Mouse (Mus musculus): Measurements from ENCODE around the gene Prss21. TPM values are rescaled to one million over a fixed set of nuclear protein-coding genes. Genes with fewer than 3 reads are reported as not detected.
A peak's percentile ranks its signal among the peaks of the same experiment; 100 is the strongest.

Prss21 gene
- total RNA-seq (2021), result not detected
- long read RNA-seq, experiment 1, result 0 reads
- long read RNA-seq, experiment 2, result 0 reads

- DNase-seq, result no peak
Observed at GRCm38 (mm10) chr17:23867756-23868155, at the start of gene Prss21. Prss21 (plus strand) TSS chr17:23868056.

GRCm38 (mm10) chr17:23818579-23818978 is 49.3 kb upstream of the Prss21 start:
- no peak for DNase-seq

- DNase-seq, result no peak
Observed at GRCm38 (mm10) chr17:23819235-23819634, 48.6 kb upstream of the Prss21 start.

GRCm38 (mm10) chr17:23820731-23821130 is 47.1 kb upstream of the Prss21 start:
- no peak for DNase-seq

- DNase-seq, result no peak
Observed at GRCm38 (mm10) chr17:23822094-23822493, 45.8 kb upstream of the Prss21 start.

- DNase-seq, result no peak
Observed at GRCm38 (mm10) chr17:23823018-23823417, 44.8 kb upstream of the Prss21 start.

GRCm38 (mm10) chr17:23823614-23824013 is 44.2 kb upstream of the Prss21 start:
- no peak for DNase-seq

GRCm38 (mm10) chr17:23825591-23825990 is 42.3 kb upstream of the Prss21 start:
- DNase-seq, result no peak

- no peak for DNase-seq
Observed at GRCm38 (mm10) chr17:23828271-23829001, 39.4 kb upstream of the Prss21 start.

GRCm38 (mm10) chr17:23829064-23829619 is 38.7 kb upstream of the Prss21 start, which contains the start of gene Elob:
Elob (minus strand) TSS chr17:23829136.
- peak; percentile 90 to 92 for DNase-seq

GRCm38 (mm10) chr17:23831201-23831600 is 36.7 kb upstream of the Prss21 start:
- no peak for DNase-seq

GRCm38 (mm10) chr17:23836006-23836575 is 31.8 kb upstream of the Prss21 start, which contains the start of gene Prss33:
Prss33 (minus strand) TSS chr17:23836056.
- no peak for DNase-seq

GRCm38 (mm10) chr17:23841145-23841544 is 26.7 kb upstream of the Prss21 start:
- peak; percentile 38 to 81 for DNase-seq

GRCm38 (mm10) chr17:23843141-23843811 is 24.6 kb upstream of the Prss21 start:
- DNase-seq, result no peak

GRCm38 (mm10) chr17:23843812-23844273 is 24.0 kb upstream of the Prss21 start, which contains the start of the genes Prss32 and Prss41:
Prss32 (plus strand) TSS chr17:23843855.
Prss41 (minus strand) TSS chr17:23844172.
- peak; percentile 47 to 57 for DNase-seq

- DNase-seq, result no peak
Observed at GRCm38 (mm10) chr17:23850028-23850427, 17.8 kb upstream of the Prss21 start.

GRCm38 (mm10) chr17:23850853-23851749 is 16.8 kb upstream of the Prss21 start:
- DNase-seq, result peak; percentile 24 to 77

GRCm38 (mm10) chr17:23853292-23853691 is 14.6 kb upstream of the Prss21 start:
- DNase-seq, result peak; percentile 21 to 37

- no peak for DNase-seq
Observed at GRCm38 (mm10) chr17:23854229-23854765, 13.6 kb upstream of the Prss21 start.

GRCm38 (mm10) chr17:23857193-23857592 is 10.7 kb upstream of the Prss21 start:
- no peak for DNase-seq

- DNase-seq, result no peak
Observed at GRCm38 (mm10) chr17:23857913-23858312, 9.9 kb upstream of the Prss21 start.

All from heart, adult 18-20 months (tissue).